Mouse (Mus musculus) thymus, adult 2 months (tissue): ENCODE results near the gene Drosha.

Experiments
- CTCF ChIP-seq: fragments of 200-500 bp; IDR thresholded peaks from 2 replicates; pipeline ENCODE4 v1.5.1; 2012; ENCODE audit warnings: mild to moderate bottlenecking, control low read depth, low read length, moderate library complexity, borderline replicate concordance; ENCODE audit not compliant: control insufficient read depth, poor library complexity, insufficient read depth; ENCODE audit errors: extremely low read depth
- POLR2A ChIP-seq: fragments of 200-500 bp; IDR thresholded peaks from 2 replicates; pipeline ENCODE4 v1.6.1; 2012; ENCODE audit warnings: mild to moderate bottlenecking, low read length, control low read depth, moderate library complexity; ENCODE audit not compliant: control insufficient read depth, poor library complexity, insufficient read depth; ENCODE audit errors: extremely low read depth

DNA sequence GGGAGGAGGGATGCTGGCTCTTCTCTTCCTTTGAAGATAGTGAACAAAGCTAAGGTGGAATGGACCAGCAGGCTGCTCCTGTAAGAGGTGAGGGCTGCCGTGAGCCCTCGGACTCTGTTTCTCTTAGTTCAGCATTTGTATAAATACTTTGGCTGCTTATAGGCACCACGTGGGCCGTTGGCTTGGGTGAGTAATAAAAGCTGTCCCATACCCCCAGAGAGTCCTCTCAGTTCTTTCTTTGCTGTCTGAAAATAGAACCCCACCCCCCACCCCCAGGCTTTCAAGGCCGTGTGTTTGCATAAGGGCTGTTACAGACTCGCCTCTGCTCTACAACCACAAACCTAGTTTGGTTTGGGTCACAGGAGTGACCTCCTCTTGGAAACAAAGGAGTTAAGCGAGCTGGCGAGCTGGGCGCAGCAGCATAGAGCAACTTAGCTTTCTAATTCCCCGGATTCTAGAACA, 35.2 kb upstream of the Drosha start:
- TF ChIP-seq POLR2A (no peak), CTCF (no peak)
